Mouse (Mus musculus) brain, embryonic 14.5 days (tissue): ENCODE results near the gene Alg14.

Experiments used
- CTCF ChIP-seq: fragments of 200-500 bp; IDR thresholded peaks from 2 replicates; pipeline ENCODE4 v1.5.1; 2012; ENCODE audit warnings: inconsistent platforms, mild to moderate bottlenecking, moderate library complexity, borderline replicate concordance; ENCODE audit not compliant: insufficient read depth, insufficient read length; ENCODE audit errors: extremely low read depth
- POLR2A ChIP-seq: fragments of 200-500 bp; IDR thresholded peaks from 2 replicates; pipeline ENCODE4 v1.6.1; 2012; ENCODE audit warnings: mild to moderate bottlenecking, inconsistent platforms, borderline replicate concordance; ENCODE audit not compliant: poor library complexity, insufficient read depth, insufficient read length, severe bottlenecking; ENCODE audit errors: extremely low read depth

DNA sequence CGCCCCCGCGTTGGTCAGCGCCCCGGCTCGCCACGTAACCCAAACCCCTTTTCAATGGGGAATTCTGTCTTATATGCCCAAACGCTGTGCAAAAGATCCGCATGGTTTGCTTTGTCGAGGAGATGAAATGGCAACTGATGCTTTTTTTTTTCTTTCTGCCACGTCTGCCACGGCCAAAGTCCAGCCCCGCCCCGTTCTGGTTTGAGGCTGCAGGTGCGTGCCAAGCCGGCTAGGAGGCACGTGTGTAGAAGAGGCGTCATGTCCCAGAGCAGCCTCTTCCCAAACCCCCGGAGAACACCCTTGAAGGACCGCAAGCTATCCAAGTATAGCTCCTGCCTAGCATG, 28.4 kb upstream of the Alg14 start:
- TF ChIP-seq CTCF (no peak), POLR2A (no peak)
